Mouse (Mus musculus) intestine, embryonic 15.5 days (tissue): ENCODE measurements at regions not wholly inside any gene's neighbourhood (a gene's known extent, or its start where the extent isn't known, plus 50 kb on each side); places are given as distances from the start of the nearest gene placed in this dataset.

Experiments
- ATAC-seq: fragments of 200-750 bp; cut with Nextera tagmentation; 2 replicates; pipeline ENCODE4 v1.8.0; 2017; ENCODE audit warnings: moderate TSS enrichment, moderate library complexity
- H3K27ac ChIP-seq: fragments of 300-500 bp; sonication (generic); 2 replicates; pipeline ENCODE4 v1.5.1; 2015; ENCODE audit warnings: mild to moderate bottlenecking, inconsistent platforms
- H3K27me3 ChIP-seq: fragments of 300-500 bp; sonication (generic); replicated peaks from 2 replicates; pipeline ENCODE4 v1.6.1; 2015; ENCODE audit warnings: inconsistent platforms
- H3K36me3 ChIP-seq: fragments of 300-500 bp; sonication (generic); 2 replicates; pipeline ENCODE4 v1.6.1; 2015; ENCODE audit warnings: inconsistent platforms
- H3K4me1 ChIP-seq: fragments of 300-500 bp; sonication (generic); replicated peaks from 2 replicates; pipeline ENCODE4 v1.6.1; 2015; ENCODE audit warnings: inconsistent platforms
- H3K4me2 ChIP-seq: fragments of 300-500 bp; sonication (generic); replicated peaks from 2 replicates; pipeline ENCODE4 v1.6.1; 2015; ENCODE audit warnings: mild to moderate bottlenecking, inconsistent platforms
- H3K4me3 ChIP-seq: fragments of 300-500 bp; sonication (generic); replicated peaks from 2 replicates; pipeline ENCODE4 v1.5.1; 2015; ENCODE audit warnings: inconsistent platforms
- H3K9ac ChIP-seq: fragments of 300-500 bp; sonication (generic); 2 replicates; pipeline ENCODE4 v1.6.1; 2015; ENCODE audit warnings: inconsistent platforms
- H3K9me3 ChIP-seq: fragments of 300-500 bp; sonication (generic); 2 replicates; pipeline ENCODE4 v1.6.1; 2016; ENCODE audit warnings: inconsistent platforms
- WGBS: fragments of 180-500 bp; shearing (Covaris S2); methylation state at CpG from one replicate; pipeline ENCODE4 v1.1.7; 2015; 5-methylcytosine and 5-hydroxymethylcytosine counted together

DNA sequence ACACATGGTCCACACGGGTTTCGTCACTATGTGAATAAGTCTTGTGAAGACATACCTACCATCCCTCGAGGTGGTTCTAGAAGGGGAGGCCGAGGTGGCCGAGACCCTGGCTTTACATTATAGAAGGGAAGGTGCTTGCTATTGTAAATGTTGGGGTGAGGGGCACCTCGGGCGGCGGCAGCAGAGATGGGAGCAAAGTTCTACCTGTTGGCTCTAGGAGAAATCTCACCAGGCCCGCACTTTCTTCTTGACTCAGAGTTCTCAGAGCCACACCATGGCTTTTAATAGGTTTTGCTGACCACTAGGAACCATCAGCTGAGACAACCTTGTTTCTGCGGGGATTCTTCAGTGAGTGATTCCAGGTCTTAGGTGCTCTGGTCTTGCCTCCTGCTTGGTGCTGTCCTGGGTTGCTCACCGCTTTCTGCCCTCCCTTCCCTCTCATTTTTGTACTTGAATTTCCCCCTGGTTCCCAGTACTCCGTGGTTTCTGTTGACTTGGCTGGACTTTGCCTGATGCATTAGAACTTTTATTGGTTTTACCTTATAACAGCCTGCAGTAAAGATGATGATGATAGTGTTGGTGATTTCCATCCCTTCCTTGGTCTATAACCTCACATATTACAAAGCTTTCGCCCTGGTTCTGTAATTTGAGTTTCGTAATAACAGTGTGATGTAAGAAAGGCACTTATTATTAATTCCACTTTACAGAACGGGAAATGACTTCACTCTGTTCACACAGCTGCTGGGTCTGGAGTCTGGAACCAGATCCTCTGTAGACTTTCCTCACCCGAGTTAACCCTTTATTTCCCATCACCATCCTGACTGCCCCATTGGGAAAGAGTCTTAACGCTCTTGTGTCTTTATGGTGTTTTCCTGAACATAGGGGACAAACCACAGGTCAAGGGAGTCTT, 185.6 kb downstream of the 4933412E24Rik start:
- peak; percentile 90 for ATAC-seq
- Histone ChIP-seq H3K27ac (peak overlapping the region; percentile 84), H3K9ac (no peak overlapping the region)

DNA sequence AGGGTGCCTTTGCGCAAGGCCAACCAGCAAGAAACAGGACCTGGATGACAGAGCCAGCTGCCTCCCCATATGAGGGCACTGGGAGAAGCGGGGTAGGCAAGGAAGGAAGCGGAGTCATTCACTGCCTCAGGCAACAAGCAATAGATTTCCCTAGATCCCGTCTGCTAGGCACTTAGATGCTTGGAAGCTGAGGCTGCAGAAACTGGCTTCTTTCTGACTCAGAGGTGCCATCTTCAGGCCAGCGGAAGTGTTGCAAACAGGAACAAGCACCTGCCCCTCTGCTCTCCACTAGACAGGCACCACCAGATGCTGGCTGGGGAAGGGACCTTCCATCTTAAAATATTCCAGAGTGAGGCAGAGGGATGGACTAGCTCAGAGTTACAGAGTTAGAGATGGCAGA, 188.0 kb downstream of the 4933412E24Rik start:
- Histone ChIP-seq H3K36me3 (no peaks in the 10 kb centered on the region), H3K9me3 (no peaks in the 10 kb centered on the region), H3K4me2 (no peak overlapping the region), H3K4me1 (peaks cover 3% of the 10 kb centered on the region), H3K4me3 (no peak overlapping the region), H3K27ac (no peak overlapping the region), H3K9ac (no peak overlapping the region), H3K27me3 (no peaks in the 10 kb centered on the region)
- peak; percentile 7; the same call in 1 of the 2 replicates for ATAC-seq
- WGBS: 23% methylated on average over 5 of the region's 5 CpGs

More for the DNA sequence above, 185.6 kb downstream of the 4933412E24Rik start:
- H3K27me3 ChIP-seq: no peaks in the 10 kb centered on the region
- no peaks in the 10 kb centered on the region for H3K36me3 ChIP-seq
- H3K9me3 ChIP-seq: no peaks in the 10 kb centered on the region
- H3K4me1 ChIP-seq: peaks cover 3% of the 10 kb centered on the region
- 62% methylated on average over 17 of the region's 17 CpGs for WGBS
- H3K4me2 ChIP-seq: peak overlapping the region; percentile 24; the same call in 1 of the 2 replicates
- H3K4me3 ChIP-seq: no peak overlapping the region

DNA sequence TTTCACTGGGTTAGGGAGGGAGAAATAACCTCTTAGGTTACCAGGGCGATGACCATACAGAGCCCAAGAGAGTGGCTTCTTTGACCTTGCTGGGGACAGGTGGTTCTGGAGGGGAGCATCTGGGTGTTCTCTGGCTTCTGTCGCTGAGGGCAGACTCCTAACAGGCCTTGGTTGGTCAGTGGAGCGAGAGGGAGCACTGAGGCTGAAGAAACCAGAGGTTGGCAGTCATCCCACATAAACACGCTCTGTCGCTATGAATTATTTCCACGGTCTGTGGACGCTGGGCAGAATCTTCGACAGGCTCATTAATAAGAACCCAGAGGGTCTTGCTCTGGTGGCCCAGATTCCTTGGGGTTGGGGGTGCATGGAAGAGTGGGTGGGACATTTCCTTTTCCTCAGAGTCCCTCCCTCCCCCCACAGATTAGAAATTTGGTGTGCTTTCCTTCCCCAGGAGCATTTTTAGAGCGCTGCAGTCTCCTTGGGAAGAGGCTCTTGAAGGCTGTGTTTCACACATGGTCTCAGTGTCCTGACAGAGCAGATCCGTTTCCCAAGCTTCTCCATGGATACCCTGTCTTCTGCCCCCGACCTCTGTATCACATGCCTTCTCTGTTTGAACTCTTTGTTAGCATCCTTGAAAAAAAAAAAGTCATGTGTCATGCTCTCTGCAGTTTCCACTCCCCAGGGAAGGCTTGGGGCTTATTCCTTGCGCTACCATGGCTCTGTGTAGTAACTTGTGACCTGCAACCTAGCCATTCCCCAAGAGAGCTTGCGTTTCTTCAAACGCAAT, 190.1 kb downstream of the 4933412E24Rik start:
- Histone ChIP-seq H3K4me3 (no peak overlapping the region), H3K9ac (no peak overlapping the region), H3K27ac (no peak overlapping the region), H3K4me1 (peaks cover 13% of the 10 kb centered on the region), H3K36me3 (no peaks in the 10 kb centered on the region), H3K27me3 (no peaks in the 10 kb centered on the region), H3K4me2 (no peak overlapping the region), H3K9me3 (no peaks in the 10 kb centered on the region)
- WGBS: 54% methylated on average over 14 of the region's 14 CpGs
- no peak for ATAC-seq

DNA sequence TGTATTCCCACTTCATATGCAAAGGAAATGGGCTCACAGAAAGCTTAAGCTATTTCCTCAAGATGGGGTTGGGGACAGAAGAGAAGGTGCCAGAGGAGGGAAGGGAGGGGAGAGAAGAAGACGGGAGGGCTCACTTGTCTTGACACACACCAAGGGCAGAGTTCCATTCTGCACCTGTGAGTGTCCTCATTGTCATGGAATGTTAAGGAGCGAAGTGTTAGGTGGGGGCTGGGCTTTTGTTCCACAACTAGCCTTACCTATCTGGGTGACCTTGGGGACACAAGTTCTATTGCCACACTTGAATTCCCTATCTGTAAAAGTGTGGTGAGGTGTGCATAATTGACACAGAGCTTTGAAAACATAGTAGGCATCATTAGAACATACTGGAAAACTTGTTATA, 192.5 kb downstream of the 4933412E24Rik start:
- peak; percentile 66 for ATAC-seq
- Histone ChIP-seq H3K4me3 (no peak overlapping the region), H3K27me3 (no peaks in the 10 kb centered on the region), H3K9ac (no peak overlapping the region), H3K4me2 (no peak overlapping the region), H3K36me3 (no peaks in the 10 kb centered on the region), H3K27ac (0 out of 2 replicates have a peak overlapping the region, but pooled peaks have one; percentile 17), H3K9me3 (no peaks in the 10 kb centered on the region), H3K4me1 (peaks cover 13% of the 10 kb centered on the region)
- WGBS: 47% methylated on average over 2 of the region's 2 CpGs

DNA sequence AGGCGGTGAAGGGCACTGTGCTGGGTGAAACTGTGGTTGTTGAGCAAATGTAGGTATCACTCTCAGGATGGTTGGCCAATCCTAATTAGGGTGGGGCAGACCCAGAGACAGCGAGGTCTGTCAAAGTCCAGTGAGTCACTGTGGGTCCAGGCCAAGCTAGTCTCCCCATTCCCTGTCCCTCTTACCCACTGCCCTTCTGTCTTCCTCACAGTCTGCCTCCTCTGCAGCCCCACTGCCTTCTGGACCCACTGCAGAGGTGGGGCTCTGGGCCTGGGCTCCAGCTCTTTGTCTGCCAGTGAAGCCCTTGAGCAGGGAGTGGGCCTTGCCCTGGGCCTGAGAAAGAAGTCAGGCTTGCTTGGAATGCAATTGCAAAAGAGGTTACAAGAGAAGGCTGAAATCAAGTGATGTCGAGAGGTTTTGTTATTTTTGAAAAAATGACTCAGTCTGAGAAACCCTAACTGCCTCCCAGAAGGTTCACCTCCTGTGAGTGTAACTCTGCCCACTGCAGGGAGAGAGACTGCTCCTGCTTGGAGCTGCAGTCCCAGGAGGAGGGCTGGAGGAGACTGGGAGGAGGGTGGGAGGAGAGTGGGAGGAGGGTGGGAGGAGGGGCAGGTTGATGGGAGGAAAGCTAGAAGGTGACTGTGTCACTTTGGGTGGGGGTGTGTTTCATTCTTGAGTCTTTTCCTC, 193.3 kb downstream of the 4933412E24Rik start:
- peak overlapping the region; percentile 66 for H3K27ac ChIP-seq
- ATAC-seq: peak; percentile 76
- H3K36me3 ChIP-seq: no peaks in the 10 kb centered on the region
- peaks cover 11% of the 10 kb centered on the region for H3K4me1 ChIP-seq
- H3K4me2 ChIP-seq: no peak overlapping the region
- no peaks in the 10 kb centered on the region for H3K27me3 ChIP-seq
- no peak overlapping the region for H3K4me3 ChIP-seq
- WGBS: 41% methylated on average over 3 of the region's 3 CpGs
- no peaks in the 10 kb centered on the region for H3K9me3 ChIP-seq
- H3K9ac ChIP-seq: no peak overlapping the region

DNA sequence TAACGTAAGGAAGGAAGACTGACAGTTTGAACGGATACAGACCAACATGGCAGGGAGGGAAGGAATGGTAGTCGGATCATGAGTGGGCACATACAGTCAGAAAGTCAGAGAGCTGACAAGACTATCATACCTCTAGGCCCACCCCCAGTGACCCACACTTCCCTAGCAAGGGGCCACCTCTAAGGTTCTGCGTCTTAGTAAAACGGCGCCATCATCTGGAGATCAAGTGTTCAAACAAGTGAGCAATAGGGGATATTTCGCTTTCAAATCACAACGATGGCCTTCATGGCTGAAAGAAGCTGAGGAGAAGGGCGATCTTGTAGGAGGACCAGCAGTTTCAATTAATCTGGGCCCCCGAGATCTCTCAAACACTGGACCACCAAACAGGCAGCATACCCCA, 196.1 kb downstream of the 4933412E24Rik start:
- H3K9me3 ChIP-seq: no peaks in the 10 kb centered on the region
- WGBS: 74% methylated on average over 10 of the region's 10 CpGs
- ATAC-seq: no peak

DNA sequence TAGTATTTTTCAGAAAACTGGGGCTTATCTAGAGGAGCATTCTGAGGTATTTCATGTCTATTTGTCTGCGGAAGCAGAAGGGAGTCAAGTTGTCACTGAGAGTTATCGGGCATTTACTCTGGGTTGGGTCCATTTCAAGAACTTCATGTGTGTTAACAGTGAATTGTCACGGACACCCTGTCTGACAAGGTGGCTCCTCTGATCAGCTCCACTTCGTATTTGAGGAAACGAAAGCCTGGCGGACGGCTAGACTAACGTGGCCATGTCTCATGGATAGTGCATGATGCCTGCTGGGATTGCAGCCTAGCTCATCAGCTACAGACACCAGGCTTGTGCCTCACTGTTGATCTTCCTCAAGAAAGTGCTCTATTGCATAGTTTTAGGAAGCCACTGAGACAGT, 200.4 kb downstream of the 4933412E24Rik start:
- Histone ChIP-seq H3K9me3 (no peaks in the 10 kb centered on the region), H3K27ac (no peak overlapping the region), H3K27me3 (no peaks in the 10 kb centered on the region), H3K4me2 (no peak overlapping the region), H3K36me3 (no peaks in the 10 kb centered on the region), H3K9ac (no peak overlapping the region), H3K4me1 (no peaks in the 10 kb centered on the region), H3K4me3 (no peak overlapping the region)
- WGBS: 88% methylated on average over 8 of the region's 8 CpGs
- ATAC-seq: no peak

More for the DNA sequence above, 196.1 kb downstream of the 4933412E24Rik start:
- H3K4me1 ChIP-seq: peaks cover 10% of the 10 kb centered on the region
- no peak overlapping the region for H3K27ac ChIP-seq
- no peaks in the 10 kb centered on the region for H3K36me3 ChIP-seq
- no peak overlapping the region for H3K4me2 ChIP-seq
- no peak overlapping the region for H3K4me3 ChIP-seq
- no peaks in the 10 kb centered on the region for H3K27me3 ChIP-seq
- H3K9ac ChIP-seq: no peak overlapping the region

DNA sequence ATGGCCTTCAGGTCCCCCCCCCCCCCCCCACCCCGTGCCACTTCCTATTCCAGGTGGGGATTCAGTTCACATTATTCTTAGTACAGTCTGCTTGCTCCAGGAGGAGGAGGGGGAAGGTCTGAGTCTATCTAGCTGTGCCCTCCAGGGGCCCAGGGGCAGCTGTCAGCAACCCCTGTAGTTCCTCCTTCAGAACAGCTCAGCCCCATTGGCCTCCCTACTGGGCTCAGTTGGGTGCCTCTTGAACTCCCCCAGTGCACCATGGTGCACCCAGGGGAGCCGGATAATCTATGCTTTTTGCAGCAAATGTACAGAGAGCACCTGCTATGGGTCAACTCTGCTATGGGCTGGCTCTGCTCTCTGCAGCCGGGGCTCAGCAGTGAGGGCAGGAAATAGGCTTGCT, 204.8 kb downstream of the 4933412E24Rik start:
- no peak for ATAC-seq
- Histone ChIP-seq H3K4me1 (no peaks in the 10 kb centered on the region), H3K36me3 (no peaks in the 10 kb centered on the region), H3K27ac (no peak overlapping the region), H3K27me3 (no peaks in the 10 kb centered on the region), H3K9me3 (no peaks in the 10 kb centered on the region), H3K9ac (no peak overlapping the region), H3K4me3 (no peak overlapping the region), H3K4me2 (no peak overlapping the region)
- WGBS: 49% methylated on average over 3 of the region's 3 CpGs

DNA sequence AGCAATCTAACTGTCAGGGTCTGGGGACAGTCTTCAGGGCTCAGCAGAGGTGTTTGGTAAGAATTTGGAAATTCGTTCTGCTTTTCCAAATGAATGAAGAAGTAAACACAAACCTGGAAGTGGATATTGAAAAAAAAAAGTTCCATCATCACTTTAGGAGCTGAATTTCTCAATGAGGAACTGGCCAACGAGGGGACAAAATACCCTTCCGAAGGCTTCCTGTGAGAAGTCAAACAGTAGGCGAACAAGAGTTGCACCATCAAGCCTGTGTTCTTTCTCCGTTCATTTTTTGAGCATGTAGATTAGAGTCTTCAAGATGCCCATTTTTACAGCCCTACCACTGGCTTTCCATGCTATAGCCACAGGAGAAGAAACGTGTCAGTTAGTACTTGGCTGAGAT, 207.1 kb downstream of the 4933412E24Rik start:
- Histone ChIP-seq H3K9me3 (no peaks in the 10 kb centered on the region), H3K4me3 (no peak overlapping the region), H3K36me3 (no peaks in the 10 kb centered on the region), H3K9ac (no peak overlapping the region), H3K27me3 (no peaks in the 10 kb centered on the region), H3K4me1 (no peaks in the 10 kb centered on the region), H3K27ac (no peak overlapping the region), H3K4me2 (no peak overlapping the region)
- 91% methylated on average over 6 of the region's 6 CpGs for WGBS
- ATAC-seq: no peak

DNA sequence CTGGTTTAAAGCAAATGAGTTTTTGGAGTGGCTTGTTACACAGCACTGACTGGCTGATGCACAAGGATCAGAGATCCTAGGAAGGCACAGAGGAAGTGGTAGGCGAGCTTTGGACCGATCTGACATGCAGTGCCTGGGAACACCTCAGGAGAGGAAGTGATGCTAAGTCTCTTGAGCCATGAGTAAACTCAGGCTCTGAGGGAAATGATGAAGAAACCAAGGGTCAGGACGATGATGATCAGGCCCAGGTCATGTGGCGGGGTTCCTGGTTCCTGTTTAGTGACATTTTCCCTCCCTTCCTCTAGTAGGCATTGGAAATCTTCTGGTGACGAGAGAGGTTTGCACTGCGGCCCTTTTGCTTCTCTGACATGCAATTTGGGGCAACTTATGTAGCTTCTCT, 208.7 kb downstream of the 4933412E24Rik start:
- Histone ChIP-seq H3K4me1 (no peaks in the 10 kb centered on the region), H3K36me3 (no peaks in the 10 kb centered on the region), H3K4me3 (no peak overlapping the region), H3K4me2 (no peak overlapping the region), H3K27me3 (no peaks in the 10 kb centered on the region), H3K9ac (no peak overlapping the region), H3K27ac (no peak overlapping the region), H3K9me3 (no peaks in the 10 kb centered on the region)
- ATAC-seq: no peak
- 81% methylated on average over 6 of the region's 6 CpGs for WGBS

DNA sequence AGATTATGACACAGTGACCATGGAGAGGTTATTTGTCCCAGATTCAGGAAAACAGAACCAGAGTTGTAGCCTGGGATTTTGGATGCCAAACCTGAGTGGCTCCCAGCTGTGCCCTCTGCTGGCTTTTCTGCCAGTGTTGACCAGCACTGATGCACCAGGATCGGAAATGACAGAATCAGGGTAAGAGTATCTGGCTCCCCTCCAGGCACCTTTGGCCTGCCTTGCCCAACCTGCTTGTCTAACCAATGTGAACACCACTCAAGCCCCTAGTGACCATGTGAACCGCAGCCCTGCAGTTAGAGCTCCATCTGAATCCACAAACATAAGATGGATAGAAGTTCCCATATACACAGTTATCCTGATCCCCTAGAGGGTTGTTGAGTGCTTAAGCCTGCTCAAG, 210.6 kb downstream of the 4933412E24Rik start:
- H3K27me3 ChIP-seq: no peaks in the 10 kb centered on the region
- ATAC-seq: no peak
- H3K36me3 ChIP-seq: no peaks in the 10 kb centered on the region
- no peak overlapping the region for H3K27ac ChIP-seq
- no peak overlapping the region for H3K4me3 ChIP-seq
- H3K9me3 ChIP-seq: no peaks in the 10 kb centered on the region
- no peak overlapping the region for H3K9ac ChIP-seq
- WGBS: 89% methylated on average over 2 of the region's 2 CpGs
- H3K4me1 ChIP-seq: no peaks in the 10 kb centered on the region
- no peak overlapping the region for H3K4me2 ChIP-seq

DNA sequence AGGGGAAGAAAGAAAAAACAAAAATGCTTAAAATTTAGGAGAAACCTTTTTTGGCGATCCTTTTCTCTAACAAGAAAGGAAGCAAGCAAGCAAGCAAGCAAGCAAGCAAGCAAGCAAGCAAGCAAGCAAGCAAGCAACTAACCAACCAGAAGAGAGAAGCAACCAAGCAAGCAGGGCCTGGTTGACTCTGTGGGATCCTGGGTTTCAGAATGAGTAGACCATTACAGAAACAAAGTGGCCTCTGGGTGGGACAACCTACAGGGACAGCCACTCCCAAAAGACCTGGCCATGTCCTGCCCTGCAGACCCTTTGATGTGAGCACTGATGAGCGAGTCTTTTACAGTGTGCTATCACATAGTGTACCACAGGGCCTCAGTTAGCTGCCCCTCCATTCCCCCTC, 211.6 kb downstream of the 4933412E24Rik start:
- H3K36me3 ChIP-seq: no peaks in the 10 kb centered on the region
- H3K27me3 ChIP-seq: no peaks in the 10 kb centered on the region
- no peak for ATAC-seq
- no peak overlapping the region for H3K27ac ChIP-seq
- no peaks in the 10 kb centered on the region for H3K9me3 ChIP-seq
- no peak overlapping the region for H3K4me3 ChIP-seq
- 86% methylated on average over 2 of the region's 2 CpGs for WGBS
- H3K4me1 ChIP-seq: no peaks in the 10 kb centered on the region
- H3K4me2 ChIP-seq: no peak overlapping the region
- no peak overlapping the region for H3K9ac ChIP-seq
